Mouse (Mus musculus): ENCODE data around the gene Stxbp5l.
"Not testable (repeated sequence)": the region's sequence is repeated elsewhere in the genome, so short reads cannot be mapped to it uniquely, and the experiment has no call there.

The Stxbp5l gene

GRCm38 (mm10) chr16:37280206-37280605 lies 104.6 kb downstream of the Stxbp5l start:
- DNase-seq (ENCODE audit: low spot score in 2 of 2): no peak

- DNase-seq (ENCODE audit: low spot score in 2 of 2): no peak
Observed at GRCm38 (mm10) chr16:37273681-37274080, 111.1 kb downstream of the Stxbp5l start.

- DNase-seq (ENCODE audit: low spot score in 2 of 2): no peak
Observed at GRCm38 (mm10) chr16:37261678-37262077, 123.1 kb downstream of the Stxbp5l start.

- DNase-seq (ENCODE audit: low spot score in 2 of 2): no peak
Observed at GRCm38 (mm10) chr16:37219151-37219550, 165.6 kb downstream of the Stxbp5l start.

GRCm38 (mm10) chr16:37208783-37209182 lies 176.0 kb downstream of the Stxbp5l start:
- DNase-seq (ENCODE audit: low spot score in 2 of 2): no peak

GRCm38 (mm10) chr16:37194152-37194551 lies 190.6 kb downstream of the Stxbp5l start:
- no peak for DNase-seq (ENCODE audit: low spot score in 2 of 2)

- not testable (repeated sequence) for DNase-seq (ENCODE audit: low spot score in 2 of 2)
Observed at GRCm38 (mm10) chr16:37125190-37125589, 259.6 kb downstream of the Stxbp5l start.

- no peak for DNase-seq (ENCODE audit: low spot score in 2 of 2)
Observed at GRCm38 (mm10) chr16:37109285-37109684, 275.5 kb downstream of the Stxbp5l start.

- DNase-seq (ENCODE audit: low spot score in 2 of 2): no peak
Observed at GRCm38 (mm10) chr16:37108763-37109162, 276.0 kb downstream of the Stxbp5l start.

GRCm38 (mm10) chr16:37094169-37094833 lies 290.5 kb downstream of the Stxbp5l start:
- DNase-seq (ENCODE audit: low spot score in 2 of 2): no peak

- no peak for DNase-seq (ENCODE audit: low spot score in 2 of 2)
Observed at GRCm38 (mm10) chr16:37089648-37090047, 295.1 kb downstream of the Stxbp5l start.

- DNase-seq (ENCODE audit: low spot score in 2 of 2): no peak
Observed at GRCm38 (mm10) chr16:37072354-37072753, 312.4 kb downstream of the Stxbp5l start.
